Mouse (Mus musculus) hindbrain, embryonic 12.5 days (tissue): ENCODE measurements around the gene Gm10945. TPM values are rescaled to one million over a fixed set of nuclear protein-coding genes. Genes with fewer than 3 reads are reported as not detected.

Experiments
- ATAC-seq: fragments of 200-750 bp; cut with Nextera tagmentation; 2 replicates; pipeline ENCODE4 v1.8.0; 2017; ENCODE audit warnings: moderate TSS enrichment; ENCODE audit not compliant: low FRiP score
- H3K27ac ChIP-seq: fragments of 300-500 bp; sonication (generic); 2 replicates; pipeline ENCODE4 v1.5.1; 2016; ENCODE audit warnings: mild to moderate bottlenecking
- H3K27me3 ChIP-seq: fragments of 300-500 bp; sonication (generic); 2 replicates; pipeline ENCODE4 v1.6.1; 2016; ENCODE audit warnings: mild to moderate bottlenecking
- H3K36me3 ChIP-seq: fragments of 300-500 bp; sonication (generic); 2 replicates; pipeline ENCODE4 v1.6.1; 2016; ENCODE audit warnings: mild to moderate bottlenecking
- H3K4me1 ChIP-seq: fragments of 300-500 bp; sonication (generic); 2 replicates; pipeline ENCODE4 v1.6.1; 2016
- H3K4me2 ChIP-seq: fragments of 300-500 bp; sonication (generic); replicated peaks from 2 replicates; pipeline ENCODE4 v1.6.1; 2016; ENCODE audit warnings: mild to moderate bottlenecking
- H3K4me3 ChIP-seq: fragments of 300-500 bp; sonication (generic); 2 replicates; pipeline ENCODE4 v1.5.1; 2016; ENCODE audit warnings: mild to moderate bottlenecking
- H3K9ac ChIP-seq: fragments of 300-500 bp; sonication (generic); 2 replicates; pipeline ENCODE4 v1.6.1; 2016; ENCODE audit warnings: mild to moderate bottlenecking, moderate library complexity
- H3K9me3 ChIP-seq: fragments of 300-500 bp; sonication (generic); replicated peaks from 2 replicates; pipeline ENCODE4 v1.6.1; 2016; ENCODE audit warnings: mild to moderate bottlenecking
- WGBS: fragments of 180-500 bp; shearing (Covaris S2); methylation state at CpG from one replicate; pipeline ENCODE4 v1.1.7; 2016; 5-methylcytosine and 5-hydroxymethylcytosine counted together
- polyA plus RNA-seq: library from polyadenylated mRNA; unstranded; fragments of >200 nt; fragmentation: Nextera tagmentation; extraction: Ambion mirVana; gene quantifications from 2 replicates; pipeline ENCODE4 v1.2.1, GENCODE M21; 2016

Gm10945 gene
- polyA plus RNA-seq = not detected in 2 replicates

DNA sequence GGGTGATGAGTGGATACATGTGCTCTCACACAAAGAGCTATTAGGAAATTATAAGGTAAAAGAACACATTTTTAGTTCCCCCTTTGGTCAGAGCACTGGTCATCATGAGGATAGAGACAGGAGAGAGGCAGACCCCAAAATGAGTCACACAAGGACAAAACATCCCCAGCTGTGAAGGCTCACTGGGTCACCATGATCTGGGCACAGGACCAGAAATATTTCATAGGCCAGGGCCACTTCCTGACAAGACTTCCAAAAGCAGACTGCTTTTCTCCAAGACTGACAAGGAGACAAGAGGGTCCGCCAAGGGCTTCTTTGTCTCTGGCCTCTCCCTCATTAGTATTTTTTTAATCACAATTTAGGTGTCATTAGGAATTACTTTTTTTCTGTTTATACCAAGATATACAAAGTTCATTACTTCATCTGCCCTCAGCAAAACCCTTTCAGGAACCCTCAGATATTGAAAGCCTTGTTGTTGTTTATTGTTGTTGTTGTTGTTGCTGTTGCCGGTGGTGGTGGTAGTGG lies at the start of gene Gm10945:
Gene Gm10945, minus strand, starts transcription at position 475 of the 525 bp plus-strand sequence.
- H3K4me2 ChIP-seq = no peak within 1 kb of the TSS
- H3K27ac ChIP-seq = no peak within 1 kb of the TSS
- H3K9ac ChIP-seq = no peak within 1 kb of the TSS
- H3K9me3 ChIP-seq = no peaks in the 10 kb centered on the region
- no peak for ATAC-seq
- WGBS = 89% methylated on average over 2 of the region's 2 CpGs
- no peaks in the 10 kb centered on the region for H3K36me3 ChIP-seq
- no peaks in the 10 kb centered on the region for H3K4me1 ChIP-seq
- H3K4me3 ChIP-seq = no peak within 1 kb of the TSS
- no peaks in the 10 kb centered on the region for H3K27me3 ChIP-seq

- no peak for ATAC-seq
Measured at GRCm38 (mm10) chr10:6790226-6790625, 28.7 kb upstream of the Gm10945 start.

GRCm38 (mm10) chr10:6788517-6789237 lies 27.1 kb upstream of the Gm10945 start:
- ATAC-seq = peak; percentile 83
- WGBS = 5% methylated on average over 25 of the region's 25 CpGs
- Histone ChIP-seq H3K36me3 (no peaks in the 10 kb centered on the region), H3K4me3 (peak overlapping the region; percentile 26), H3K4me1 (no peaks in the 10 kb centered on the region), H3K4me2 (peak overlapping the region; percentile 48), H3K9me3 (no peaks in the 10 kb centered on the region), H3K27ac (no peak overlapping the region), H3K9ac (no peak overlapping the region), H3K27me3 (peaks cover 15% of the 10 kb centered on the region; the same call in 1 of the 2 replicates)

More at GRCm38 (mm10) chr10:6790226-6790625, 28.7 kb upstream of the Gm10945 start:
- H3K4me3 ChIP-seq = no peak overlapping the region
- H3K36me3 ChIP-seq = no peaks in the 10 kb centered on the region
- no peaks in the 10 kb centered on the region for H3K4me1 ChIP-seq
- H3K9ac ChIP-seq = no peak overlapping the region
- no peak overlapping the region for H3K4me2 ChIP-seq
- H3K9me3 ChIP-seq = no peaks in the 10 kb centered on the region
- H3K27me3 ChIP-seq = peaks cover 15% of the 10 kb centered on the region; the same call in 1 of the 2 replicates
- H3K27ac ChIP-seq = no peak overlapping the region

GRCm38 (mm10) chr10:6758206-6758605 lies 3.4 kb downstream of the Gm10945 start, which contains the start of gene Oprm1:
Oprm1 (plus strand) TSS chr10:6758506.
- Histone ChIP-seq H3K4me1 (no peaks in the 10 kb centered on the region), H3K4me3 (no peak within 1 kb of the TSS), H3K9ac (no peak within 1 kb of the TSS), H3K36me3 (no peaks in the 10 kb centered on the region), H3K27ac (no peak within 1 kb of the TSS), H3K9me3 (no peaks in the 10 kb centered on the region), H3K27me3 (no peaks in the 10 kb centered on the region), H3K4me2 (no peak within 1 kb of the TSS)
- WGBS = 96% methylated on average over 3 of the region's 3 CpGs
- no peak for ATAC-seq

GRCm38 (mm10) chr10:6753375-6753774 lies 8.2 kb downstream of the Gm10945 start:
- Histone ChIP-seq H3K4me3 (no peak overlapping the region), H3K36me3 (no peaks in the 10 kb centered on the region), H3K9me3 (no peaks in the 10 kb centered on the region), H3K27ac (no peak overlapping the region), H3K4me1 (no peaks in the 10 kb centered on the region), H3K27me3 (no peaks in the 10 kb centered on the region), H3K9ac (no peak overlapping the region), H3K4me2 (no peak overlapping the region)
- ATAC-seq = no peak
- 91% methylated on average over 5 of the region's 5 CpGs for WGBS

- 92% methylated on average over 3 of the region's 3 CpGs for WGBS
- H3K36me3 ChIP-seq = no peaks in the 10 kb centered on the region
- no peak overlapping the region for H3K9ac ChIP-seq
- no peaks in the 10 kb centered on the region for H3K27me3 ChIP-seq
- H3K4me2 ChIP-seq = no peak overlapping the region
- no peak overlapping the region for H3K4me3 ChIP-seq
- no peak overlapping the region for H3K27ac ChIP-seq
- H3K4me1 ChIP-seq = no peaks in the 10 kb centered on the region
- 0 out of 2 replicates have a peak, but pooled peaks cover 2% of the 10 kb centered on the region for H3K9me3 ChIP-seq
- no peak for ATAC-seq
Measured at GRCm38 (mm10) chr10:6728469-6728868, 33.1 kb downstream of the Gm10945 start.

DNA sequence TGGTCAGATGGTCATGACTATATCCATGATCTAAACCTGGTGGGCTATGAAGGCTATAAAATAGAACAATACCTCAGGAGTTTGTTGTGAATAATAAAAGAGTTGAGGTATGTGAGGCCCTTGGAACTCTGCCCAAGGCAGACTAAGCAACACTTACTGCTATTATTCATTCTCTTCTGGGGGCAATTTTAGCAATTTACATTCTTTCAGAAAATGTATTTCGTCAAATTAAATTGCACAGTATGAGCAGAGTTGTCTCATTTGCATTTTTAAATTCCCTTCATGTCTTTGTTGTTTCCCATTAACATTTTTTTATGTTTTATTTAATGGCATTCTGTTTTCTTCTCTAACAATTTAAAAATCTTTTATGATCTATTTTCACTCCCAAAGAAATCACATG lies 37.8 kb downstream of the Gm10945 start:
- H3K36me3 ChIP-seq = no peaks in the 10 kb centered on the region
- WGBS = 71% methylated on average over 1 of the region's 1 CpGs
- H3K27me3 ChIP-seq = no peaks in the 10 kb centered on the region
- no peak overlapping the region for H3K4me3 ChIP-seq
- no peak overlapping the region for H3K27ac ChIP-seq
- H3K9me3 ChIP-seq = 0 out of 2 replicates have a peak, but pooled peaks cover 2% of the 10 kb centered on the region
- H3K4me2 ChIP-seq = no peak overlapping the region
- ATAC-seq = no peak
- no peaks in the 10 kb centered on the region for H3K4me1 ChIP-seq
- H3K9ac ChIP-seq = no peak overlapping the region

DNA sequence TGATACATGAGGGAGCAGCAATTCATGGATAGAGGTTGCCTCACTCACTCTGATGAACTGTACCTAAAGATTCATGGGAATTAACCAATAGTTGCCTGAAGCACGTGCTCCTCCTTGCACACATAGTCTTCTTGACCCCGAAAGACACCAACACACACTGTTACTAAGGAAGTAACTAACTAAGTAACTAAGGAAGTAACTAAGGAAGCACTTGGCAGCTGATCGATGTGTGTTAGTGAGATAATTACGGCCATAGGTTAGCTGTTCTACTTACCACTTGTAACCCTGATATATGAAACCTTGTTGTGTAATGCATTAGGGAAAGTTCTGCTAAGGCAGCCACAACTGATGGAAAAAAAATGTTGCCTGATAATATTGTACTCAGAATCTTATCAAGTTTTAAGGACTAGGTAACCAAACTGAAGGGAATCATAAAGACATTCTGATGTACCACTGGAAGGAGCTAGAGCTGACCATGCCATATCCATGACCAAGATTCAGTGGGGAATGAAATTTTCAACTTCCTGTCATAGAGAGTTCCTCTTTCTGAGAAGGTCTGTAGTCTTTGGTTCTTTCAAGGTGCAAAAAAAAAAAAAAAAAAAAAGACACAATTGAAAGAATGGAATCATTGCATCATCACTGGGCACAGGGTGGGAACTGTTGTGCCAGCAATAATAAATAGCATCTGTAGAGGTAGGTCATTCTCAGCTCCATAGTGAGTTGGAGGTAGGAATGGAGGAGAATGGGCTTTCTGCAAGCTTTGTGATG lies 44.2 kb downstream of the Gm10945 start:
- no peak for ATAC-seq
- H3K27ac ChIP-seq = no peak overlapping the region
- no peaks in the 10 kb centered on the region for H3K4me1 ChIP-seq
- no peaks in the 10 kb centered on the region for H3K9me3 ChIP-seq
- H3K4me3 ChIP-seq = no peak overlapping the region
- H3K27me3 ChIP-seq = no peaks in the 10 kb centered on the region
- H3K4me2 ChIP-seq = no peak overlapping the region
- H3K9ac ChIP-seq = no peak overlapping the region
- WGBS = 85% methylated on average over 4 of the region's 4 CpGs
- H3K36me3 ChIP-seq = no peaks in the 10 kb centered on the region

DNA sequence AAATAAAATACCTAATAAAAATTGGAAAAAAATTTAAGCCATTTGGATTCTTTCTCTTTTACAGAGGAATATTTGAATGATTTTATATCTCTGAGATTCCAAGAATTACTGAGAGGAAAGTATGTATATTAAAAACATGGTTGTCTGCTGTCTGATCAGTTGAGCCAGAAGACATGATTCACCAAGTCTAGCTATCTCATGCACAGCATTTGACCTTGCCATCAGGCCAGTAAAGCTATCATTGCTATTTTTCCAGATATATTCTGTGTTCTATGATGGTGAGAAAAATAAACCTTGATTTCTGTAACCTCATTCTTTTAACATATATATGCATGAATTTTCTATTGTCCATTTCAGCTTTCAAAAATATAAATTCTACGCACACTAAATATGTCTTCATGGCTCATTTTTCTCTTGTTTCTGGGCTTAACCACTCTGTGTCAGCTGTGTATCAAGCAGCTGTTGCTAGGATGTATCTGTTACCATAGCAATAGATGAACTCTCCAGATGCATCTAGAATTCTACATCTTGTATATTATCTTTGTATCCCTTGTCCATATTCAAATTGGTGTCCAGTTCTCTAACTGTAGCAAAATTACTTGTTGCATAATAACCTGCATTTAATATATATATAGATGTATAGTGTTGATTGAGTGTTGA lies 56.2 kb downstream of the Gm10945 start:
- Histone ChIP-seq H3K4me1 (no peaks in the 10 kb centered on the region), H3K4me3 (no peak overlapping the region), H3K36me3 (no peaks in the 10 kb centered on the region), H3K4me2 (no peak overlapping the region), H3K27me3 (no peaks in the 10 kb centered on the region), H3K9me3 (no peaks in the 10 kb centered on the region), H3K9ac (no peak overlapping the region), H3K27ac (no peak overlapping the region)
- ATAC-seq = no peak
- 97% methylated on average over 1 of the region's 1 CpGs for WGBS

GRCm38 (mm10) chr10:6694218-6694850 lies 67.2 kb downstream of the Gm10945 start:
- H3K9me3 ChIP-seq = no peaks in the 10 kb centered on the region
- no peak overlapping the region for H3K4me2 ChIP-seq
- H3K9ac ChIP-seq = no peak overlapping the region
- 58% methylated on average over 13 of the region's 13 CpGs for WGBS
- no peak overlapping the region for H3K4me3 ChIP-seq
- 0 out of 2 replicates have a peak, but pooled peaks have one; percentile 26 for ATAC-seq
- H3K4me1 ChIP-seq = no peaks in the 10 kb centered on the region
- no peaks in the 10 kb centered on the region for H3K36me3 ChIP-seq
- no peaks in the 10 kb centered on the region for H3K27me3 ChIP-seq
- no peak overlapping the region for H3K27ac ChIP-seq
